Mouse (Mus musculus): ENCODE measurements around the gene Bpifb9a.
"Not testable (repeated sequence)": the region's sequence is repeated elsewhere in the genome, so short reads cannot be mapped to it uniquely, and the experiment has no call there.

- not testable (repeated sequence) for TF ChIP-seq GATA1, TAL1 (IDR thresholded peaks at IDR 0.05; ENCODE audit: low read length)
Observed at GRCm38 (mm10) chr2:154257554-154257953, at the start of gene Bpifb9a.
